Mouse (Mus musculus) urinary bladder, postnatal 25 days (tissue): Measurements from ENCODE around the gene Csf2rb.

Experiments used
- DNase-seq: peaks from one replicate; pipeline ENCODE4 v3.0.0; 2022; ENCODE audit warnings: low spot score

The Csf2rb gene

DNA sequence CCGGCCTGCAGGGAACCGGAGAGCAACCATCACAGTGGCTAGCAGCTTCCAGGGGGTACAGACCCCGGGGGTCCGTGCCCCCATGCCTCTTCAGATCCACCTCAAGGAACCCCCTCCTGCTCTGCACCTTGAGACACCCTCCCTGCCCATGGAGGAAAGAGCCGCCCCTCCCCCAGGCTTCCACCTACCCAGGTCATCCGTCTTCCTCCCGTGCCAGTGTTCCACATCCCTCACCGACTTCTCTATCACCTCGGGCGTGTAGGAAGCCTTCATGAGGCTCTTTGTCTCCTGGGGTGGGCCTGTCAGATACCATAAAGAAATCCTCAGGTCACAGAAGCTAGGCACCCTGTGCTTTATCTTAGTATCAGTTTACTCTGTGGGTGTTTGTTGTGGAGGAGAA lies 53.0 kb downstream of the Csf2rb start:
- DNase-seq = no peak

DNA sequence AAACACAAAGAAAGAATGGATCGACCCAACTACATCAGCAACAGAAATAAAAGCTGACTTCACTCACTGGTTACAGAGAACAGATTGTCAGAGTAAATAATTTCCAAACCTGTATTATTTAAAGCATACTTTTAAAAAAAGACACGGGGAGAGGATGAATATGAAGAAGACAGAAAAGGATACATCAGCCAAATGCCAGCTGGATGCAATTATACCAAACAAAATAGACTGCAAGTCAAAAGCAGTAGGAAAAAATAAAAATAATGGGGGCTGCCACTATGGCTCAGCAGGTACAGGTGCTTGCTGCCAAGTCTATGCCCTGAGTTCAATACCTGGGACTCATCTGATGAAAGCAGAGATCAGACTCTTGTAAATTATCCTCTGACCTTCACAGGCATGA lies 54.7 kb downstream of the Csf2rb start:
- DNase-seq = no peak

DNA sequence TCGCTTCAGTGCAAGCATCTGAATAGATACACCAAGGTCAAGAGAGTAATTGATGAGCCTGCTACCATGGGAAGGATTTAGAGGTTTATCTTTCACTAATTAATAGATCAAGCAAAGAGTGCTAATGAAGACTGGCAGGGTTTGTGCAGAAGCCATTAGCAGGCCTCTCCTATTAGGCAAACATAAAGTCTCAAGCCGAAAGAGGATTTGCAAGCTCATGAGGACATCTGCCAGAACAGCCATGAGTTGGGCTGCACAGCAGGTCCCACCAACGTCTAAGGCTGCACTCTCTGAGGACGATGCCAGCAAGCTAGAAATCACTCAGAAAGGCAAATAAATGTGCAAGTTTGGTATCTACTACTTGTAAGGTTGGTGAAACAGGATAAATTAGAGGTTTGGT lies 55.2 kb downstream of the Csf2rb start:
- no peak for DNase-seq

DNA sequence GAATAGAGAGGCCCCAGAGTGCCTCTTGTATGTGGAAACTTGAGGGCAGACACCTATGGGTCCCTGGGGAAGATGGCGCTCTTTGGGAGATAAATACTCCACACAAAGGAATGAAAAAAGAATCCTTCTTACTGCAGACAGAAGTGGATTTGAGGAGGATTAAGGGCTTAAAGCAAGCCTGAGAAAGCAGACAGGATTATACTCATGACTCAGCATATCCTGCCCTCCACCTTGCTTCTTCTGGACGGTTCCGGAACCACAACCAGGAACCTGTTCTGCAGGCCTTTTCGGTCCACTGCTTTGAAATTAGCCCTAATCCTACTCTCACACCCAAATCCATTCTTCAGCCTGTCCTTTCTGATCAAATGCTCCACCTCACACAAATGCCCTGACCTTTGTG lies 56.6 kb downstream of the Csf2rb start:
- DNase-seq = no peak

DNA sequence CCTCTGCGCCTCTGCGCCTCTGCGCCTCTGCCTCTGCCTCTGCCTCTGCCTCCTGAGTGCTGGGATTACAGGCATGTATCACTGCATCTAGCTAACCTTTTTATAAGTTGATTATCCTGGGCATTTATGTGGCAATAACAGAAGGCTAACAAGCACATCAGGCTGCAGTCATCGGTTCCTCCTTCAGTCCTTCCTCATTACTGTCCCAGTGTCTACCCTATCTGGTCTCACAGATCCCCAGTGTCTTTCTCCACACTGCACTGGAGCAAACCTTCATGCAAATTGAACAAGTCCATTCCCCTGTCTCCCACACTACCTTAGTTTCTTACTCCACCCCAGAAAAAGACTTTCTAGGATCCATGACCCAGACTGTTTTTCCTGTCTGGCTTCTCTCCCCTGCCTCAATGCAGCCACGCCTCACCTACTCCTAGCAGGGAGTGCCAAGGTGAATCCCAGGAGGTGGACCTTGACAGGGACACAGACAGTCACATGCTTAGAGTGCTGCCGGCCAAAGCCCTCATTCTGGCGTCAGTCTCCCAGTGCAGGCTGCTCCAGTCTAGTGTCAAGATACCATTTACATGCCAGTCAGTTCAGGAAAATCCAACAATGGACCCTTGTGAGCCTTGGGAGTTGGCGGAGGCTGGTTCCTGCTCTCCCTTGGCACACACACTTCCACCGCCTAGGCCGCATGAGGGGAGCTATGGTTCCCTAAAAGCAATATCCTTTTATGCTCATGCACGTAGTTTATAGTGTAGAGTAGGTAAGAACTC lies 58.1 kb downstream of the Csf2rb start:
- no peak for DNase-seq

DNA sequence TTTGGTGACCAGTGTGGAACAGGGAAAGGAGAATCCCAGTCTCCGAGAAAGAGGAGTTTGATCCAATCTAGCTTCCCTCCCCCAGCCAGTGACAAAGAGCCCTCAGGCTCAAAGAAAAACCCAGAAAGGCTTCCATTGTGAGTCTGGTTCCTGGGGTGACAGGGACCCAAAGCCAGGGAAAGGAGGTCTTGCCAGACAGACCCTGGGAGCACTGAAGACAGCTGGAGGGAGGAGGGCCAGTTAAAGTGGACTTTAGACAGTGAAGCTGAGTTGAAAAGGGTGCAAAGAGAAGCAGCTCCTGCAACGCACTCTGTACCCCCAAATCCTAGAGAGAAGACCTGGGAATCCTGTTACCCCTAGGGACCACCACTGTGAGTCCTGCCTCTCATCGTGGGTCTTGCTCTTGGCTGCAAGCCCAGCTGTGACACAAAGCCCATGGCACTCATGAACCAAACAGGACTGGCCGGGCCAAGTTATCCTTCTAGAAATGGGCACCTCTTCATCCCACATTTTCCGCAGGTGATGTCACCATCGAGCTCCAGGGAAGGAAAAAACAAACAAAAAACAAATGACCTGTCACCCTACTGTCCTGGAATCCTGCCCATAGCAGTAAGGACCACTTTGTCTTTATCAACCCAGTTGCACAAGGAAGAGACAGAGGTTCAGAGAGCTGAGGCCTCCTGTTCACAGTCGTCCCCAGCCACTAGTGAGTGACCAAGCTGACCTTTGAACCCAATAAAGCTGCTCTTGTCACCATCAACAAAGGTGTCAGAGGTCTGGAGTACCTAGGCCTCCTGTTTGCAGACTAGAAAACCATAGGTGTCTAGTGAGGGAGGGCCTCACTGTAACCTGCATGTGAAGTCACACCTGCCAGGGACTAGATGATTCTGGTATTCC lies 58.9 kb downstream of the Csf2rb start:
- DNase-seq = no peak

DNA sequence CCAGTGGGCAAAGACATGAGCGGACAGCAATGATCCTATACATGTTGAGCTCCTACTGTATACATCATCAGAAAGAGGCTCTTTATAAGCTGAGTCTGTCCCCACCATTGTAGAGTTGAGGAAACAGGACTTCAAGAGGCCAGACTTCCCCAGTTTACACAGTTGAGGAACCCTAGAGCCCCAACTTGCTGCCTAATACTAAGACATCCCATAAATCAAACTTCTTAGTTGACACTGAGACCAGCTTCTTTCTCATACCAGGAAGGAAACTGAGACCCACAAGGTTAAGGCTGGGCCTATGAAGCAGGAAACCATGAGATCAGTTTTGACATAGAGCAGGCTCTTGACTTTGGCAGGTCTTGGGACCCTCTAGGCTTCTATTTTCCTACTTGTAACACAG lies 60.0 kb downstream of the Csf2rb start:
- DNase-seq = no peak

DNA sequence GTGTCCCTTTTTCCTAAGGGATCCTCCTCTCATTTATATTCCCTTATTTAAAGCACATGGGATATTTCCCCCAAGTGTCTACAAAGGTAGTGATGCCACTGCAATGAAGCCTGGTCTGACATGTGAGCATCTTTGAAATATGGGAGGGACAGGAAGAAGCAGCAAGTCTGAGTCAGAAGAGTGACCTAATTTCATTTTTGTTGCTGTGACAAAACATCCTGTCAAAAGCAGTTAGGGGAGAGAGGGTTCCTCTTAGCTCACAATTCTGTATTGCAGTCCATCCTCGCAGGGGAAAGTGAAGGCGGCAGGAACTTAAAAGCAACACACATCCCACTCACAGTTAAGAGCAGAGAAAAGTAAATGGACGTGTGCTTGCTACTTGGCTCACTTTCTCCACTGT lies 65.3 kb downstream of the Csf2rb start:
- no peak for DNase-seq

DNA sequence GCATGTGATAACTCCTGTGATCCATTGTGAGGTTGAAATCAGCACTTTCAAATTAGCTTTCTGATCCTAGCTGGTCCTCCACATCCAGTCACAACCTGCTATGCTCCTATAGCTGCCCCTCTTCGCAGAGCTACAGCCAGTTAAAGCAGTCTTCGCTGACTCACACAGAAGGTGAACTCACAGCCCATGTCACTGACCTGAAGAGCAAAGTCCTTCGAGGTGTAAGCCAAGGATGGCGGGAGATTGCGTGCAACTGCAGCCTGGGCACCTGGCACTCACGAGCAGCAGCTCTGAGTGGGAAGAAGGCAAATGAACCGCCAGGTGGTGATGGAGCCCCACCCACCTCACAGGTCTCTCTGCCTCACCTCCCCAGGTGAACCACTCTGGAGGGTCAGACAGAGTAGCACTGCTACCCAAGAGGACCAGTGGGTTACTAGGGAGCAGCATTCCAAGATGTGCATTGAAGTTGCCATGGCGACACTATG lies 70.0 kb downstream of the Csf2rb start, which contains the start of gene Tex33:
Tex33 (minus strand) TSS at position 435 of the 485 bp plus-strand sequence.
- DNase-seq = no peak

DNA sequence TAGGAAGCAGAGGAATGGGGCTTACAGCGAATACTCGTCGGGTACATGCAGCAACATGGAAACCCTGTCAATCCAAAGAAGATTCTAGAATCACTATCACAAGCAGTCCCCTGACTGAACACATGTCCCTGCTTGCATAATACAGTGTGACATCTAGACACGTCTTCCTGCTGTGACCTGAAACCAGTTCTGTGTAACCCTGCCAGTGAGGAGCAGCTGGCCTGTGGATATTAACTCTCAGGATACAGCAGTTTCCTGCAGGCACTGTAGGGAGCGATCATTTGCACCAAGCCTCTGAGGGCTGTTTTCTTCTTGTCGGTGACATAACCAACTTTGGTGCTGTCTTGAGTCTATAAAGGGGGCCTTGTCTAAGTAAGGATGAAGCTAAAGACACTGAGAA lies 75.8 kb downstream of the Csf2rb start:
- no peak for DNase-seq

DNA sequence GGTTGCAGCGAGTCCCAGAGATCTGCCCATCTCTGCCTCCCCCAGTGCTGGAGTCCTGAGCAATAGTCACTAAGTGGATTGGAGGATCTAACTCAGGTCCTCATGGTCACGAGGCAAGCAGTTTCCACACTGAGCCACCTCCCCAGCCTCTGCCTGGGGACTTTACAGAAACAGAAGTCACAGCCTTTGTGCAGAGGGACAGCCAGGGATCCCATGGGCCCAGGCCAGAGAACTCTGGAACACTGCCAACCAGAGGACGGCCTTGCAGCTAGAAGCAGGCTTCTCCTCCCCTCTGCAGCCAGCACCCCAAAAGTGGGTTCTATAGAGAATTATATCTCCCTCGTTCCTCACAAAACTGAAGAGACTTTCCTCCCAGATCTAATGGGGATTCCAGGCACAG lies 76.4 kb downstream of the Csf2rb start:
- DNase-seq = peak; percentile 39

DNA sequence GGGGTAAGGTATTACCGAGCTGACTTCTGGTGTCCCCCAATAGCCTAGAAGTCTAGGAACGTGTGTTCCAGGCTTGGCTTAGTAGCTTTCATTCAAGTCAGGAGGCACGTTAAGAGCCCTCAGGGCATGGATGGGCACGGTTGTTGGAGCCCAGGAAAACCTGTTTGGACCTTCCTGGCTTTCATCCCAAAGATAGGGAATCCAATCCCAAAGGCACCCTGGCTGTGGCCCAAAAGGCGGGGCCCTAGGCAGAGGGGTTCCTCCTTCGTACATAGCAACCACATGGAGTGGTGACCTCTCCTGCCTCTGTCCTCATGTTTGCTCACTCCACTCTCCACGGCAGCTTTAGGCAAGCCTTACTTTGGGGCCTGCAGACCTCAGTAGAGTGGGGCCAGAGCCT lies 76.9 kb downstream of the Csf2rb start:
- no peak for DNase-seq

DNA sequence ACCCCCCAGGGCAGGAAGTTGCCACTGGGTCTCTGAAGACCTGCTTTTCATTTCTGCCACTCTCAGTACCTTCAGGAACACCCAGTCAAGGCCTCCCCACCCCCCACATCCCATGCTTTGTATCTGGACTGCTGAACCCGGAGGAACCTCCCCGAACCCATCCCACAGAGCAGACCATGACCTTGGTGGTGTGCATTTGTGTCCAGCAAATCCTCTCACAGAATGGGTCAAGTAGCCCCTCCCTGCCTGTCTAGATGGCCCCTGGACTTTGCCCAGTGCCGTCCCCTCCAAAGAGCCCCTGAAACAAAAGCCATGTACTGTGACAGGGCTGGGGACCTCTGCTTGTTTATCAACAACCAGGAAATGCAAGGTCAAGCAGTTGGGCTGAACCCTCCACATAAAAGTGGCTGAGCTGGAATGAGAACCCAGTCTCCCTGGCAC lies 77.8 kb downstream of the Csf2rb start:
- DNase-seq = no peak
